In genomic region chr15:27782383-27783036, GRCm38 (mm10) we compare ENCODE assay signal across 8 mouse cellular contexts.
DNase-seq lines count a peak whose midpoint lies in the region; ATAC-seq lines count a peak whose summit lies in the region.

No protein-coding gene starts in this region.

- 17% methylated on average over 15 of the region's 15 CpGs for WGBS in embryonic facial prominence, embryonic 15.5 days
- WGBS in hindbrain, embryonic 10.5 days = 65% methylated on average over 15 of the region's 15 CpGs
- 13% methylated on average over 15 of the region's 15 CpGs for WGBS in limb, embryonic 12.5 days

- H3K9me3 ChIP-seq in embryonic facial prominence, embryonic 15.5 days (replicated peaks) = no peaks in the 10 kb centered on the region
- no peaks in the 10 kb centered on the region for H3K9me3 ChIP-seq in hindbrain, embryonic 10.5 days
- H3K9me3 ChIP-seq in limb, embryonic 12.5 days = no peaks in the 10 kb centered on the region

- no peaks in the 10 kb centered on the region for H3K27me3 ChIP-seq in embryonic facial prominence, embryonic 15.5 days
- H3K27me3 ChIP-seq in hindbrain, embryonic 10.5 days (ENCODE audit: insufficient read depth, poor library complexity, severe bottlenecking) = no peaks in the 10 kb centered on the region
- H3K27me3 ChIP-seq in limb, embryonic 12.5 days = no peaks in the 10 kb centered on the region

- H3K27ac ChIP-seq in embryonic facial prominence, embryonic 15.5 days (replicated peaks) = peak overlapping the region; percentile 95
- peak overlapping the region; percentile 82; the same call in 1 of the 2 replicates for H3K27ac ChIP-seq in hindbrain, embryonic 10.5 days
- H3K27ac ChIP-seq in limb, embryonic 12.5 days = peak overlapping the region; percentile 97

- peak; percentile 78 for DNase-seq in adipocyte (ENCODE audit: low spot score)
- no peak for DNase-seq in hindbrain, embryonic 10.5 days (ENCODE audit: low spot score)
- peak; percentile 64 for DNase-seq in skeletal muscle tissue, adult 2 months (ENCODE audit: low read depth, low spot score)
- no peak for DNase-seq in layer of hippocampus, adult 11-12 months (ENCODE audit: low spot score)
- DNase-seq in retina, embryonic 14.5 days (ENCODE audit: low spot score) = no peak
- DNase-seq in thymus, postnatal 25 days = no peak

- no peak overlapping the region for H3K4me3 ChIP-seq in embryonic facial prominence, embryonic 15.5 days (replicated peaks)
- no peak overlapping the region for H3K4me3 ChIP-seq in hindbrain, embryonic 10.5 days
- 0 out of 2 replicates have a peak overlapping the region, but pooled peaks have one; percentile 8 for H3K4me3 ChIP-seq in limb, embryonic 12.5 days (replicated peaks)

- peaks cover 95% of the 10 kb centered on the region for H3K4me1 ChIP-seq in embryonic facial prominence, embryonic 15.5 days
- peaks cover 98% of the 10 kb centered on the region for H3K4me1 ChIP-seq in hindbrain, embryonic 10.5 days (replicated peaks)
- peaks cover 94% of the 10 kb centered on the region for H3K4me1 ChIP-seq in limb, embryonic 12.5 days (replicated peaks)

- peak overlapping the region; percentile 46 for H3K4me2 ChIP-seq in embryonic facial prominence, embryonic 15.5 days (replicated peaks)
- H3K4me2 ChIP-seq in limb, embryonic 12.5 days = peak overlapping the region; percentile 68

- ATAC-seq in embryonic facial prominence, embryonic 15.5 days (ENCODE audit: insufficient number of reproducible peaks, low FRiP score, low TSS enrichment, low read depth) = peak; percentile 87
- peak; percentile 63 for ATAC-seq in limb, embryonic 12.5 days (ENCODE audit: insufficient number of reproducible peaks, insufficient read depth, low FRiP score, low TSS enrichment, low read depth)

- no peak overlapping the region for H3K9ac ChIP-seq in embryonic facial prominence, embryonic 15.5 days
- H3K9ac ChIP-seq in limb, embryonic 12.5 days (replicated peaks) = no peak overlapping the region

- H3K36me3 ChIP-seq in embryonic facial prominence, embryonic 15.5 days = no peaks in the 10 kb centered on the region
- H3K36me3 ChIP-seq in hindbrain, embryonic 10.5 days = no peaks in the 10 kb centered on the region
- peaks cover 17% of the 10 kb centered on the region for H3K36me3 ChIP-seq in limb, embryonic 12.5 days

Comparison
In these comparisons a context has a peak if more than half of its experiments do, and no peak if none do; other contexts are left out.
1. DNase-seq: peak in adipocyte (single experiment) and skeletal muscle tissue, adult 2 months (single experiment); none in hindbrain, embryonic 10.5 days (single experiment), layer of hippocampus, adult 11-12 months (single experiment), retina, embryonic 14.5 days (single experiment) and thymus, postnatal 25 days (single experiment).
2. Peak in every context shown above with its lines, with median percentiles within 50 percentile points of each other: H3K27ac ChIP-seq.